Mouse (Mus musculus): ENCODE measurements around the gene Taar9. TPM values are rescaled to one million over a fixed set of nuclear protein-coding genes. Genes with fewer than 3 reads are reported as not detected.
"Not testable (repeated sequence)": the region's sequence is repeated elsewhere in the genome, so short reads cannot be mapped to it uniquely, and the experiment has no call there.

Gene Taar9
- total RNA-seq (2015; ENCODE audit: low replicate concordance) = not detected in 2 replicates
- not detected in 2 replicates for total RNA-seq (2017; ENCODE audit: low replicate concordance)

DNA sequence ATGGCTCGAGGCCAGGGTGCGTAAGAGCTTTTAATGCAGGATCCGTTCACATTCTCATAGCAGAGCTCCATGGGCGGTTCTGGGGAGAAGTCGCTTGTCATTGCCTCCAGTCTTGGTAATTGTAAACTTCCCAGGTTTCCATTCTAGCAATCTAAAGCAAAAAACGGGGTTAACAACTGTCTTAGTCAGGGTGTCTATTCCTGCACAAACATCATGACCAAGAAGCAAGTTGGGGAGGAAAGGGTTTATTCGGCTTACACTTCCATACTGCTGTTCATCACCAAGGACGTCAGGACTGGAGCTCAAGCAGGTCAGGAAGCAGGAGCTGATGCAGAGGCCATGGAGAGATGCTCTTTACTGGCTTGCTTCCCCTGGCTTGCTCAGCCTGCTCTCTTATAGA lies at the start of gene Taar9:
Gene Taar9, minus strand, starts transcription at position 101 of the 400 bp plus-strand sequence.
- ATAC-seq (replicated peaks; ENCODE audit: low FRiP score, poor library complexity, severe bottlenecking) = not testable (repeated sequence)

- no peak for ATAC-seq (replicated peaks; ENCODE audit: low FRiP score, poor library complexity, severe bottlenecking)
Measured at GRCm38 (mm10) chr10:24158470-24159254, 49.3 kb upstream of the Taar9 start.

DNA sequence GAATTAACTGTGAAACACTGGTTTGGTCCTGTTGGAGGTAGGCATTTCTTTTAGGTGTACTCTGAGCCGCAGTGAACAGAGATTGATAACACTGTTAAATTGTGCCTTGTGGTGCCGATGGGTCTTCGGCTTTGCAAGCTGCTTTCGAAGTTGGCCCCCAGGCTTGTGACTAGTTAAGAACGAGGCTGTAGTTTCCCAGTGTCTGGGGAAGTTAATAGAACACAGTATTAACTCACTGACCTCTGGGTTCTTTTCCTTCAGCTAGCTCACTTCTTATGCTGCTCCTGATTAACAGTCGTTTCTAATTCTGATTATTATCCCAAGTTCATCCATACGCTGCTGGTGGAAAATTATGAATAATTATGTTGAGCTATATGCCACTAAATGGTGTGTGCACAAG lies 40.8 kb upstream of the Taar9 start:
- ATAC-seq (replicated peaks; ENCODE audit: low FRiP score, poor library complexity, severe bottlenecking) = no peak

DNA sequence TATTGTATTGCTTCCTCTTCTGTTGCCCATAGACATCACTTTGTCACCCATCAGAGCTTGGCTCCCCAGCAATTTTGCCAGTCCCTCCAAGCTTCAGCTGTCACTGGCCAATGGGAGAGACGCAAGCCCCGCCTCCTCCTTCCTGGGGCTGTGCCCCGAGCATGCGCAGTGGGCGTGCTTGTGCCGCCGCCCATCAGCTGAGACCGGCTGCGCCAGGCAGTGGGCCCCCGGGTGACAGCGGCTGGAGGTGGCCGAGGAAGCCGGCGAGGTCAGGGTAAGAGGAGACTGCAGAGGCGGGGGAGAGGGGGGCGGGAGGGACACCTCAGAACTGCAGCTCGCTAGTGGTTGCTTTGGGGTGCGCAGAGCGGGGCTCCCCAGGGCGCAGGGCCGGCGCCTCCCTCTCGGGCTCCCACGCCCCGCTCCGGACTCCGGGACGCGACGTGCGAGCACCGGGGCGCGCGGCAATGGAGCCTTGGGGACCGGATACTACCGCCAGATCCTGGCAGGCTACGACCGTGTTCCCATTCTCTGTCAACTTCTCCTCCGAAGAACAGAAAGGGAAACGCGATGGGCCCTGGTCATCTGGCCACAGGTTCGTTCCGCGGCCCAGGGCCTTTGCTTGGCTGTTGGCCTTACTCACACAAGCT lies 39.9 kb upstream of the Taar9 start, which contains the start of gene Stx7:
Gene Stx7, plus strand, starts transcription at position 168 of the 647 bp plus-strand sequence.
- ATAC-seq (replicated peaks; ENCODE audit: low FRiP score, poor library complexity, severe bottlenecking) = peak; percentile 99

GRCm38 (mm10) chr10:24142735-24143134 lies 33.4 kb upstream of the Taar9 start:
- ATAC-seq (replicated peaks; ENCODE audit: low FRiP score, poor library complexity, severe bottlenecking) = no peak

GRCm38 (mm10) chr10:24138623-24139261 lies 29.4 kb upstream of the Taar9 start:
- ATAC-seq (replicated peaks; ENCODE audit: low FRiP score, poor library complexity, severe bottlenecking) = no peak

GRCm38 (mm10) chr10:24134071-24134645 lies 24.8 kb upstream of the Taar9 start:
- no peak for ATAC-seq (replicated peaks; ENCODE audit: low FRiP score, poor library complexity, severe bottlenecking)

DNA sequence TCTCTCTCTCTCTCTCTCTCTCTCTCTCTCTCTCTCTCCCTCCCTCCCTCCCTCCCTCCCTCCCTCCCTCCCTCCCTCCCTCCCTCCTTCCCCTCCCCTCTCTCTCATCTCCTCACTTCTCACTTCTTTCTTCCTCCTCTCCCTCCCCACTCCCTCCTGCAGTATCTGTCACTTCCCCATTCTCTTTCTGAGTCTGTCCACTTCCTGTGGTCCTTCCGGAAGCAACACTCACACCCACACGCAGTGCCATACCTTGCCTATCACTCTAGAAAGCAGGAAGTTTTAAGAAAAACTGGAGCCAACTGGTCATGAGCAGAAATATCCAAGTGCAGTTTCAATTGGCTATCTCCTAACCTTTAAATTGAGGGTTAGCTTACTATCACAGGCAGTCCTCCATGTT lies 23.8 kb upstream of the Taar9 start:
- ATAC-seq (replicated peaks; ENCODE audit: low FRiP score, poor library complexity, severe bottlenecking) = no peak

- no peak for ATAC-seq (replicated peaks; ENCODE audit: low FRiP score, poor library complexity, severe bottlenecking)
Measured at GRCm38 (mm10) chr10:24132273-24132672, 22.9 kb upstream of the Taar9 start.

GRCm38 (mm10) chr10:24131451-24132262 lies 22.3 kb upstream of the Taar9 start:
- peak; percentile 75; the same call in 1 of the 2 replicates for ATAC-seq (replicated peaks; ENCODE audit: low FRiP score, poor library complexity, severe bottlenecking)

- peak; percentile 74; the same call in 1 of the 2 replicates for ATAC-seq (replicated peaks; ENCODE audit: low FRiP score, poor library complexity, severe bottlenecking)
Measured at GRCm38 (mm10) chr10:24111116-24111778, 1.9 kb upstream of the Taar9 start.

DNA sequence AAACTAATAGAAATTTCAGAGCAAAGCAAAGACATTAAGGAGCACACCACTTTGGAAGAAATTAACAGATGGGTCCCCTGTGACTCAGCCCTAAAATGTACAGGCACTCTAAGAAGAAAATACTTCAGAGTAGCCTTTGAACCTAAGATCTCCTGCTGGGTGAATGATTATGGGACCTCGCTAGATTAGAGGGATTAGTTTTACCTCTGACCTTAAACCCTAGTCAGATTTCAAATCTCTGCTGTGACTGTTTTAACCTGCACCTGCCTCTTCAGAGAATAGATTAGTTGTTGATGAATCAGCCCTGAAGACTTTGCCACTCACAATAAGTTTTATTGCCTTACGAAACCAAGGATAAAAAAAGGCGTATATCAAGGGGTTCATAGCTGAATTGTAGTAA lies 1.1 kb downstream of the Taar9 start:
- no peak for ATAC-seq (replicated peaks; ENCODE audit: low FRiP score, poor library complexity, severe bottlenecking)

GRCm38 (mm10) chr10:24107747-24108146 lies 1.6 kb downstream of the Taar9 start:
- ATAC-seq (replicated peaks; ENCODE audit: low FRiP score, poor library complexity, severe bottlenecking) = no peak

DNA sequence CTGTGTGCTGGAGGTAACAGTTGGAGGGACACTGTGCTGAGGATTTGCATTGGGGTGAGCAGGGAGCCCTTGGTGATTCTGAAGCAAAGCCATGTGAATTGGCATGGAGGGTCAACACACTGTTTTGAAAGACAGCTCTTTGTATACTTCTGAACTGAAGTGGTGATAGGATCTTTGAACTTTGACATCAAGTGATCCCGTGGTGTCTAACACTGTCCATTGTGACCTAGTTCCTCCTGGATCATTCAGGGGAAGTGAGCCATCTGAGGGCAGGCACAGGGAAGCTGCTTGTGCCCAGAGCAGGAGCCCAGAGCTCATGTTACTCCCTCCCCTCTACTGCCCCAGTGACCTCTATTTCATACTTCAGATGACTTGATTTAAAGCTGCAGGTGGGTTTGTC lies 6.0 kb downstream of the Taar9 start:
- not testable (repeated sequence) for ATAC-seq (replicated peaks; ENCODE audit: low FRiP score, poor library complexity, severe bottlenecking)

DNA sequence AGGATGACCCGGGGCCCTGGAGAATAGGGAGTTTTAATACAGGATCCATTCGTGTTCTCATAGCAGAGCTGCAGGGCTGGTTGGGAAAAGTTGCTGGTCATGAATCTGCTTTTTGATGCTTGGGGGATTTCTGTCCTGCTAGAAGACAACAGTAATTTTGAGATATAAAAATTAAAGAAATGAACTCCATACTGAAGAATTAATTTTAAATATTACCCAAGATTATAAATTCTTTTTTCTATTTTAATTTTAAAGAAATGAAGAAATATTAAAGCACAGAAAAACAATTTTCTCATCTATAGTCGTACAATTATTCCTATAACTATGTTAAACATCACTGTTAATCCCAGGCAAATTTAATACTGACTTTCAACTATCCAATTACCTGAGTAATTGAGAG lies 7.5 kb downstream of the Taar9 start, which contains the start of gene Taar8c:
Gene Taar8c, minus strand, starts transcription at position 101 of the 400 bp plus-strand sequence.
- not testable (repeated sequence) for ATAC-seq (replicated peaks; ENCODE audit: low FRiP score, poor library complexity, severe bottlenecking)

DNA sequence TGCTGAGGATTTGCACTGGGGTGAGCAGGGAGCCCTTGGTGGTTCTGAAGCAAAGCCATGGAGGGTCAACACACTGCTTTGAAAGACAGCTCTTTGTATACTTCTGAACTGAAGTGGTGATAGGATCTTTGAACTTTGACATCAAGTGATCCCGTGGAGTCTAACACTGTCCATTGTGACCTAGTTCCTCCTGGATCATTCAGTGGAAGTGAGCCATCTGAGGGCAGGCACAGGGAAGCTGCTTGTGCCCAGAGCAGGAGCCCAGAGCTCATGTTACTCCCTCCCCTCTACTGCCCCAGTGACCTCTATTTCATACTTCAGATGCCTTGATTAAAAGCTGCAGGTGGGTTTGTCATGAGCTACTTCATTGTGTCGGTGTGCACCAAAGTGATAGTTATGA lies 12.3 kb downstream of the Taar9 start:
- ATAC-seq (replicated peaks; ENCODE audit: low FRiP score, poor library complexity, severe bottlenecking) = not testable (repeated sequence)

DNA sequence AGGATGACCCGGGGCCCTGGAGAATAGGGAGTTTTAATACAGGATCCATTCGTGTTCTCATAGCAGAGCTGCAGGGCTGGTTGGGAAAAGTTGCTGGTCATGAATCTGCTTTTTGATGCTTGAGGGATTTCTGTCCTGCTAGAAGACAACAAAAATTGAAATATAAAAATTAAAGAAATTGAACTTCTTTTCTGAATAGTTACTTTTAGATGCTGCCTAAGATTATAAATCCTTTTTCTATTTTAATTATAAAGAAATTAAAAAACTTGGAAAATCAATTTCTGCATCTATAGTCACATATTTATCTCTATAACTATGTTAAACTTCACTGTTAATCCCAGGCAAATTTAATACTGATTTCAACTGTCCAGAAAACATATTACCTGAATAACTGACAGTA lies 17.1 kb downstream of the Taar9 start, which contains the start of gene Taar8b:
Gene Taar8b, minus strand, starts transcription at position 101 of the 400 bp plus-strand sequence.
- ATAC-seq (replicated peaks; ENCODE audit: low FRiP score, poor library complexity, severe bottlenecking) = no peak

DNA sequence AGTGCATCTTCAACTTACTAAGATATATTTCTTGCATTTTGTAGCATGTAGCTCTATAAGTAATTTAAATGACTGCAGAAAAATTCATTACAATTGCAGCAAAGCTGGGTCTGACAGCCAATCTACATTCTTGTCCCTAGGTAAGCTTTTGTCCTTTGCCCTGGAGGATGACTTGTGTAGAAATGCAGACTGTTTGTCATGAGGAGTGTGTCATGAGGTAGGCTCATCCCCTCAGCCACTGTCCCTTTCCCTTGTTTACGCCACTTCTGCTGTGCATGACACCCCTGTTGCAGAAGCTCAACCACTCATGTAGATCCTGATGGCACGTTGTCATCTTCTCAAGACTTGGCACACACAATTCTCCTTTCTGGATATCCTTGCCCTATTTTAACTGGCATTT lies 22.2 kb downstream of the Taar9 start:
- no peak for ATAC-seq (replicated peaks; ENCODE audit: low FRiP score, poor library complexity, severe bottlenecking)

DNA sequence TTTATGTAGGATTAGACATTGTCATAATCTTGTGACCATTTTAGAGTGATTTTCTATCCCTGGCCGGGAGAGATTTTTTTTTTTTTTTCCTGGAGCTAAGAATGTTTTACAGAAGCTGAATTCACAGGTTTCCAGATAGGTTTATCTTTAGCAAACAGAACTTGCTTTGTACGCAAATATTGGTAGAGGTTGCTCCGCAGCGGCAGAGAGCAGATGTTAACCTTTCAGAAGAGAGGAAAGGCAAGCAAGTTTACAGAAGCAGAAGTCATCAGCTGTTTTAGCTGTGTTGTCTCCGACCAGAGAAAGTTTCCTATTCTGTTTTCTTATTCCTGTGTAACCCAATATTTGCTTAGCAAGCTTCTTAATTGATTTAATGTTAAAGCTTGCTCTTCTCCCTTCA lies 22.8 kb downstream of the Taar9 start:
- ATAC-seq (replicated peaks; ENCODE audit: low FRiP score, poor library complexity, severe bottlenecking) = no peak

Measured in erythroblast, adult 5-6 weeks (primary cell).